Mouse (Mus musculus) liver, embryonic 14.5 days (tissue): ENCODE measurements around the gene Yap1.

Experiments
- CTCF ChIP-seq: IDR thresholded peaks from 2 replicates; pipeline ENCODE4 v1.5.1; 2016; ENCODE audit warnings: antibody characterized with exemption, low read depth, control low read depth
- EP300 ChIP-seq: IDR thresholded peaks from 2 replicates; pipeline ENCODE4 v1.6.1; 2016; ENCODE audit warnings: antibody characterized with exemption, low read depth

- TF ChIP-seq CTCF (no peak), EP300 (no peak)
These were observed 26.8 kb downstream of the Yap1 start for GRCm38 (mm10) chr9:7977587-7977986.
